Mouse (Mus musculus): ENCODE results near the gene Gipc3. TPM values are rescaled to one million over a fixed set of nuclear protein-coding genes. Genes with fewer than 3 reads are reported as not detected.
A peak's percentile ranks its signal among the peaks of the same experiment; 100 is the strongest.

The Gipc3 gene
- total RNA-seq (2014; fragmentation: Nextera tagmentation) (not detected in 2 replicates), total RNA-seq (2017) (not detected in 2 replicates)

DNA sequence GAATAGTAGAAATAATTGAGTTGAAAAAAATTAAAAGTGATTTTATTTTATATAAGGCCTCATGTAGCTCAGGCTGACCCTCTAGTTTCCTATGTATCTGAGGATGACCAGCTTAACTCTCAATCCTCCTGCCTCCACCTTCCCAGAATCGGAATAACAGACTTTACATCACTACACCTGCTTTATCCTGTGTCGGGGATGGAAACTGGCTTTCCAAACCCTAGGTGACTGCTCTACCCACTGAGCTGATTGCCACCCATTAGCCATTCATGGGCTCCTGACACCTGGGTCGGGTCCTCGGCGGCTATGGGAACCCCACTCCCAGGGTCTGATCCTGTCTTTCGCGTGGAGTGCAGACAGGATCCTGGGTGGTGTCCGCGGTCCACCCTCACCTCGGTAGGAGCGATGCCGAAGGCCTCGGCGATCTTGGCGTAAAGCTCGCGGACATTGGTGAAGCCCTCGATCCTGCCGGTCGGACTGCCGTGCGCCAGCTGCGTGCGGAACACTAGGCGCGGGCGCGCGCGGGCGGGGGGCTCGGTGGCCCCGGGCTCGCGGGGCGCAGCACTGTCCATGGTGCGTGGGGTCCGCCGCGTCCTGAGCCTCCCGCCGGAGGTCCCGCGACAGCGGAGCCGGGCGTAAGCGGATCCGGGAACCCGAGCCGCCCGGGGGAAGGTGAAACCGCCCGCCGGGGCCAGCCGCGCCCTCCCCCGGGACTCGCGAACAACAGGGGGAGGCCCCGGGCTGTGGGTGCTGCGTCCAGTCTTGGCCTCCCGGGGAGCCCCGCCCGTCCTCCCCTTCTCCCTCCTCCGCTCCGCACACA, at the start of gene Gipc3:
Gene Gipc3 (minus strand): TSS at position 581 of the 820 bp plus-strand sequence.
- peak; percentile 13; the same call in 1 of the 2 replicates for ATAC-seq (replicated peaks; ENCODE audit: poor library complexity, severe bottlenecking)

- ATAC-seq (replicated peaks; ENCODE audit: poor library complexity, severe bottlenecking): no peak
Observed at GRCm38 (mm10) chr10:81392781-81393185, 49.7 kb upstream of the Gipc3 start, which contains the start of gene Smim24. Gene Smim24 (plus strand): TSS chr10:81393051.

DNA sequence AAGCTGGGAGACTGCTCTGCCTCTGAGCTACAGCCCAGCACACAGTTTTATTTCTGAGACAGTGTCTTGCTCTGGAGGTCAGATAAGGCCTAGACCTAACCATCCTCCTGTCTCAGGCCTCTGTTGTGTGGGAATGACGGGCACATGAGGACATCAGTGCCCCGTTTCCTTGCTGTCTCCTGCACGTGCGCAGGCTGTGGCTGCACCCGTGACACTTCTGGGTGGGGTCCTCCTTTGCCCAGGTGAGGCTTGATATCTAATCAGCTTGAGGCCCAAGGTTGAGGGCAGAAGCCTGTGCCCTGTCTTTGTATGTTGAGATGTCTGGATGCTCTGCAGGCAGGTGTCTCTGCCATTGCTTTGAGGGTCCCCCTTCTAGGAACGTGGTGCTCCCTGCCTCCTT, 49.2 kb upstream of the Gipc3 start:
- no peak for ATAC-seq (replicated peaks; ENCODE audit: poor library complexity, severe bottlenecking)

- ATAC-seq (replicated peaks; ENCODE audit: poor library complexity, severe bottlenecking): no peak
Observed at GRCm38 (mm10) chr10:81390678-81390965, 47.6 kb upstream of the Gipc3 start.

DNA sequence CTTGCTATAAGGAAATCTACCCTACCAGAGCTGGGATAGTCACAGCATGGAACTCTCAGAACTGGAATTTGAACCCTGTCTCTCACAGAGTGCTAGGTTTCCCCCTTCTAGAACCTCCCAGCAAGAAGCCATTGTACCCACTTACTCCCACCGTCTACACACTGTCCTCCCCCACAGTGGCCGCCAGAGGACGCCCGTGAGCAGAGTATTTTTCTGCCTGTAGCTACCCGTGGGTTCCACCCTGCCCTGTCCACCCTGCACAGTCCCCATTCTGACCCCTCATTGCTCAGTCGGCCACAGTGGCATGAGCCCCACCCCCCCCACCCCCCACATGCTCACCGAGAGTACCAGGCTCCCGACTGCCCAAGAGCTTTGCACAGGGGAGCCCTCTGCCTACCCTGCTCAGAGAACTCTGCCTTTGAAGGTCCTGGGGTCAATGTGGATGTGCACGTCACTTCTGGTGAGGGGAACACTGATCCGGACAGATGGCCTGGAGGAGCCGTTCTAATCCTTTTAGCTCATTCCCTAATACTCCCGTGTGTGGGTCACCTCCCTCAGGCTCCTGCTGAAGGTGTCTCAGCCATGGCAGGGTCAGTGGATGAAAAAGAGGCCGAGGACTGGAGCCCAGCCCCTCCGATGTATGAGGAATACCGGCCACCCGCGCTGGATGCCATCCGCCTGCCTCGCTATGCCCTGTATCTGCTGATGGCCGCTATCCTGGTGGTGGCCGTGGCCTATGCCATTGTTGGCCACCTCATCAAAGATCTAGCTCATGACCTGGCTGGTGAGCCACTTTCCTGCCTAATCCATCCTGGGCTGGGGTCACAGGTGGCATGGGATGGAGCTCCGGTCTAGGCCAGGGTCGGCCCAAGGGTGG, 47.0 kb upstream of the Gipc3 start:
- peak; percentile 68 for ATAC-seq (replicated peaks; ENCODE audit: poor library complexity, severe bottlenecking)

- no peak for ATAC-seq (replicated peaks; ENCODE audit: poor library complexity, severe bottlenecking)
Observed at GRCm38 (mm10) chr10:81389373-81389772, 46.3 kb upstream of the Gipc3 start.

GRCm38 (mm10) chr10:81388505-81389055, 45.5 kb upstream of the Gipc3 start, which contains the start of gene Gm48552:
Gene Gm48552 (plus strand): TSS chr10:81389005.
- ATAC-seq (replicated peaks; ENCODE audit: poor library complexity, severe bottlenecking): no peak

DNA sequence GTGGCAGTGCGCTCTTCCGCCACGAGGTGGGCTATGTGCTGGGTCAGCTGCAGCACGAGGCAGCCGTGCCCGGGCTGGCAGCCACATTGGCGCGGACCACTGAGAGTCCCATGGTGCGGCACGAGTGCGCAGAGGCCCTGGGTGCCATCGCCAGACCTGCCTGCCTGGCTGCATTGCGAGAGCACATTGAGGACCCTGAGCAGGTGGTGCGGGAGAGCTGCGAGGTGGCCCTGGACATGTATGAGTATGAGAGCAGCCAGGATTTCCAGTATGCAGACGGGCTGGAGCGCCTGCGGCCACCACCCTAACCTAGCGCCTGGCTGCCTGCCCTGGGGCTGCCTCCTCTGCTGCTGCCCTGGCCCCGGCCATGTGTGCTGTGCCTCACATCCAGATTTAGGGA, 44.6 kb upstream of the Gipc3 start:
- ATAC-seq (replicated peaks; ENCODE audit: poor library complexity, severe bottlenecking): no peak

DNA sequence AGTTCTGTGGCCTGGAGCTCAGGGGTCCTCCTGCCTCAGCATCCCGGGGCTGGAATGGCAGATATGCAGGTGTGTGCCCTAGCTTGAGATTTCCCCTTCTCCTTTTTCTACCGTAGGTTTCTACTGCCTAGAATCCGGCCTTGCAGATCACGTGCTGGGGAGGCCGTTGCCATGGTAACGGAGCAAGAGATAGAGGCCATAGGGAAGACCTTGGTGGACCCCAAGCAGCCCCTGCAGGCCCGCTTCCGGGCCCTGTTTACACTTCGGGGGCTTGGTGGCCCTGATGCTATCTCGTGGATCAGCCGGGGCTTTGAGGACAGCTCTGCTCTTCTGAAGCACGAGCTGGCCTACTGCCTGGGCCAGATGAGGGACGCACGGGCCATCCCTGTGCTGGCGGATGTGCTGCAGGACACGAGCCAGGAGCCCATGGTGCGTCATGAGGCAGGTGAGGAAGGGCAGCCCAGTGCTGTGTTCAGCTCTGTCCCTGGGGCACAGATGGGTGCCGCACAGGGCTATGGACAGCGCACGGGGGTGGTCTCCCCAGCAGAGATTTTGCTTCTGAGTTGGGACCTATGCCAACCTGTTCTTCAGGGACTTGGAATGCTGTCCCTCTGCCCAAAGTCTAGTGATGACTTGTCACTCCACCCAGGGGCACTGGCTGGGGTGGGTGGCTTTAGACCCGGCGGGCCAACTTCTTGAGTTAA, 42.7 kb upstream of the Gipc3 start:
- ATAC-seq (replicated peaks; ENCODE audit: poor library complexity, severe bottlenecking): no peak

DNA sequence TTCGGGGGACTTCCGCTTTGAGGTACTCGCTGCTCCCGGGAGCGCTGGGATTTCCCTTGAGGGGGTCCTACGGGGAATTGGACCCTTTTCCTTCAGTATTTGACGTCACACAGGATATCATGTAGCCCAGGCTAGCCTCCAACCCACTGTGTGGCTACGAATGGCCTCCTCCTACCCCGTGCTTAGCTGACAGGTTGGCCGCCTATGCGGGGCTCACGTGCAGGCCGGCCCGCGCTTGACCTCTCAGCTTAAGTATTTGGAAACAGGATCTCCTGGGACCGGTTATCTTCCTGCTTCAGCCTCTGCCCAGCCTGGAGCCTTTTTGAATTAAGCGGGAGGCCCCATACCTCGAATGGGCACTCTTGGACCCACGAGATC, 41.5 kb upstream of the Gipc3 start:
- ATAC-seq (replicated peaks; ENCODE audit: poor library complexity, severe bottlenecking): peak; percentile 21

GRCm38 (mm10) chr10:81383802-81384604, 40.9 kb upstream of the Gipc3 start, which contains the start of the genes Dohh and Gm48551:
Gene Dohh (plus strand): TSS chr10:81384428.
Gene Gm48551 (plus strand): TSS chr10:81384466.
- ATAC-seq (replicated peaks; ENCODE audit: poor library complexity, severe bottlenecking): peak; percentile 82

DNA sequence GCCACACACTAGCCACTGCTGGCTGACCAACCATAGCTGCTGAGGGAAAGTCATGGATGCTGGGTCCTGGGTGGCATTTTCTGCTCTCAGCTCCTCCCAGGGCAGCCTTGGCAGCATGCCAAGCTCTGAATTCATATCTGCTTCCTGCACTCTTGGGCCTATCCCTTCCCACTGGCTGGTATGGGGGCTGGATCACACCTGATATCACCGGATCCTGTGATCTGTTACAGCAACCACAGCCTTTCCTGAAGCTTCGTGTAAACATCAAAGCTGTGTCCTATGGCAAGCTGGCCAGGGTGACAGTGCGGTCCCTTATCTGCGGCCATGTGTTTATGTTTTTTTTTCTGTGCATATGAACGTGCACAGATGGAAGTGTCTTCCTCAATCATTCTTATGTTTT, 39.0 kb upstream of the Gipc3 start:
- ATAC-seq (replicated peaks; ENCODE audit: poor library complexity, severe bottlenecking): no peak

DNA sequence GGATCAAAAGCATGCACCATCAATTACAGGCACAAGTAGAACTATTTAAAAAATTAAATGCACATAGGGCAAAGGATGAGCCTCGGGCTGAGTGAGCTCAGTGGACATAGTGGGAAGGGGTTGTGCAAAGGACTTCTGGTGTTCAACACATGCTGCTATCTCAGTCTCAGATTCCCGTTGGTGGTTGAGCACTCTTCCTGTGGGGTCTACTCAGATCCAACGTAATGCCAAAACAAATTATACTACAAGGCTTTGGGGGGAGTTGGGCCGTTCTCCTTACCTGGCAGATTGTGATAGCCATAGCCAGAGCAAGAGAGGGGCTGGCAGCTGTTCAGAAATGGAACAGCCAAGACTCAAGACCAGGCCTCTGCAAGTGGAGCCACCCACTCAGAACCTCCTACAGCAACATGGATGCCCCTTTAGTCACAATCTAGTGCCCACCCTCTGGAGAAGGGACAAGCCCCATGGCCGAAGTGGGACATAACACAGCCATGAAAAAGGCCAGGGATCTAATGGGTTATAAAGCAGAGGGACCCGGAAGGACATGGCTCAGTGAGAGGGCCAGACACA, 36.8 kb upstream of the Gipc3 start:
- ATAC-seq (replicated peaks; ENCODE audit: poor library complexity, severe bottlenecking): no peak

DNA sequence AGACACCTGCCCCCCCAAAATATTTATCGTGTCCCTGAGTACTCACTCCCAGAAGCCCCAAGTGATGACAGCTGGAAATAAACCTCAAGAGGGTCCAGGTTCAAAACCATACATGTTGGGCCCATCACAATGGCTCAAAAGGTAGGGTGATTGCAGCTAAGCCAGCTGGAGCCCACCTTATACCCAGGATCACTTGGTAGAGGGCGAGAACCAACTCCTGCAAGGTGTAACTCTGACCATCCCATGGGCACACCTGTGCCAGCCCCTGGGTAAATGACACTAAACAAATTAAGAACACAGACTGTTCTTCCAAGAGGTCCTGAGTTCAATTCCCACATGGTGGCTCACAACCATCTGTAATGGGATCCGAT, 36.1 kb upstream of the Gipc3 start:
- ATAC-seq (replicated peaks; ENCODE audit: poor library complexity, severe bottlenecking): no peak

DNA sequence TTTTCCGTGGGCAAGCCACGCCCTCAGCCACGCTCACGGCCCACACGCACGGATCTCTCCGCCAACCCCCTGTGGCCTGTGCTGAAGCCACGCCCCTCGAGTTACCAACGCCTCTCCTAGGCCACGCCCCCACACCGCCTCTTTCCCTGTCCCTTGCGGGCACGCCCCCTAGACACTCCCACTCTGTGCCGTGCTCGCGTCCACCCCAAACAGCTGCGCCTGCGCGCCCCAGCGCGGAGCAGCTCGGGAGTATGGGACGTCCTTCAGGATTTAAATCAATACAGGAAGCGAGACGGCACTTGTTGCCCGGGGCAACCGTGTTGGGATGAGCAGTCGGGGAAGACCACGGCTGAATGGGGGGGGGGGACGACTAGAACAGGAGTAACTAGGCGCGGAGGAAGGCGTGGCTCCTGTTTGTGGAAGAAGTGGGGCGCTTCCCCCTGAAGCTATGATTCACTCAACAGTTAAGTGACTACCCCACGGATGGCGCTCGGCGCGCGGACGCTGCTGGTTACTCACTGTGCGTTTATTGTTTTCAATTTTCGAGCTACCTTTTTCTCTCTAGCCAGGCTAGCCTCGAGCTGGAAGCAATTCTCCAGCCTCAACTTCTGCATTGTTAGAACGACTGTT, 35.6 kb upstream of the Gipc3 start:
- ATAC-seq (replicated peaks; ENCODE audit: poor library complexity, severe bottlenecking): peak; percentile 90

- no peak for ATAC-seq (replicated peaks; ENCODE audit: poor library complexity, severe bottlenecking)
Observed at GRCm38 (mm10) chr10:81377793-81378552, 34.9 kb upstream of the Gipc3 start, which contains the start of gene Fzr1. Gene Fzr1 (minus strand): TSS chr10:81378516.

DNA sequence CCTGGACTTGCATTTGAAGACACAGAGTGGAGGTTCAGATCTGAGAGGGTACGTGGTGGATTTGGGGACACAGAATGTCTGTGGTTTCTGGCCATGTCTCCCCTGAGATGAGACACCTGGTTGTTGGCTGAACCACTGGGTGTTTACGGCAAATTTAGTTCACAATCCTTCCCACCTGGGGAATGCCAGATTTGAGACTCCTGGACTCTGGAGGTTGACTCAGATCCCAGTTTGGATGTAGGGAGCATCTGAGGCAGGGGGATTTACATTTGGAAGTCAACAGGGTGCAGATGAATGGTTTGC, 34.2 kb upstream of the Gipc3 start:
- no peak for ATAC-seq (replicated peaks; ENCODE audit: poor library complexity, severe bottlenecking)
